Mouse (Mus musculus) spleen, adult 2 months (tissue): Measurements from ENCODE around the gene Mical2.

Source experiments
- CTCF ChIP-seq: fragments of 200-500 bp; IDR thresholded peaks from 2 replicates; pipeline ENCODE4 v1.5.1; 2011; ENCODE audit warnings: mild to moderate bottlenecking, inconsistent platforms; ENCODE audit not compliant: insufficient read depth, insufficient read length, insufficient replicate concordance; ENCODE audit errors: extremely low read depth
- POLR2A ChIP-seq: fragments of 200-500 bp; IDR thresholded peaks from 2 replicates; pipeline ENCODE4 v1.6.1; 2011; ENCODE audit warnings: low read depth, low read length, inconsistent platforms

DNA sequence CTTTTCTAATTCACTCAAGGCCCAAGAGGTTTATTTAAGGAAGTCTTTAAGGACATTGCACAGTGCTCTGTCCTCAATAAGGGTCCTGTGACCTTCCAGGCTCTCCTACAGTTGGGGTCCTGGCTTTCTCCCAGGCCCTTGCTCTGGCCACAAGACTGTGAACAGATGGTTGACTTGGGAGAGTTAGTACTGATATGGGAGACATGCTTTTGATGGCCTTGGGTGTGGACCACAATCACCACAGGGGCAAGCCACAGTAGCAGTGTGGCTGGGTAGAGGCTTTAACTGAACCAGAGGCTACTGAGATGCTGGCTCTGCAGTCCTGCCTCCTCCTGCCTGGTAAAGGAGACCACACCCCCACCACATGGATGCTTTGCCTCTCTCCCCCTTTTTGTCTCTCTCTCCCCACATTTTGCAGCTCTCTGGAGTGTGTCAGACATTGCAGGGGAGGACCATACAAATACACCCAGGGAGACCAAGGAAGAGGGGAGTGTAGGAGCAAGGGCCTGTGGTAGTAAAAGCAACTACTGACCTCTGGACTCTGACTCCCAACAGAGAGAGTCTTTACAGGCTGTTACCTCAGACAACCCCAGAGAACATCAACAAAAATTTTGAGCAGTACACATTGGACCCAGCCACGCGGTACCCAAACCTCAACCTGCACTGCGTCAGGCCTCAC lies 94.5 kb downstream of the Mical2 start:
- TF ChIP-seq POLR2A (no peak), CTCF (no peak)
